In genomic region chr10:68672291-68672690, GRCm38 (mm10) we compare ENCODE assay signal across 22 mouse cellular contexts. TPM values are rescaled to one million over a fixed set of nuclear protein-coding genes. Genes with fewer than 3 reads are reported as not detected.
DNase-seq lines count a peak whose midpoint lies in the region; ATAC-seq and TF ChIP-seq lines count a peak whose summit lies in the region.
"Had no signal": no experiment of that assay in that cellular context is flagged by ENCODE, and none has a peak within 500 bp of the region (broad histone marks: within the 10 kb centered on the region; RNA-seq: fewer than 3 reads in every experiment).

No protein-coding gene starts in this region.

- peak; percentile 9 for DNase-seq in embryo, embryonic 10 days (ENCODE audit: low spot score)
- no peak for DNase-seq in embryo, embryonic 9.5 days (ENCODE audit: extremely low spot score)
- peak; percentile 73 for DNase-seq in lung, embryonic 14.5 days
- no peak for DNase-seq in lung, postnatal 14 days
- peak; percentile 9 for DNase-seq in Muller cell, postnatal 12 days (ENCODE audit: inconsistent ontology term)
- no peak for DNase-seq in thymus, postnatal 25 days
- no peak for DNase-seq in left cerebral cortex, adult 2 months (ENCODE audit: extremely low spot score in 1 of 2, low spot score in 2 of 2)
- DNase-seq: cerebellum, adult 11 months; cerebellum, postnatal 14 days; gastrocnemius, postnatal 36 days; heart, postnatal 36 days; kidney, adult 11 months; kidney, postnatal 10 days; left cerebral cortex, postnatal 4 days; right cerebral cortex, postnatal 4 days had no signal

- H3K36me3 ChIP-seq in lung, embryonic 14.5 days (ENCODE audit: insufficient read depth), result no peaks in the 10 kb centered on the region
- H3K36me3 ChIP-seq in embryonic facial prominence, embryonic 15.5 days, result no peaks in the 10 kb centered on the region
- H3K36me3 ChIP-seq: G1E; hindbrain, embryonic 15.5 days had no signal

- no peaks in the 10 kb centered on the region for H3K9me3 ChIP-seq in lung, embryonic 14.5 days (ENCODE audit: low read depth, low read length)
- H3K9me3 ChIP-seq in embryonic facial prominence, embryonic 15.5 days (replicated peaks), result no peaks in the 10 kb centered on the region
- H3K9me3 ChIP-seq: hindbrain, embryonic 15.5 days; megakaryocyte, embryonic 14.5 days had no signal

- no peak for TF ChIP-seq CTCF in lung, embryonic 14.5 days (IDR thresholded peaks at IDR 0.05; ENCODE audit: low read depth)
- no peak for TF ChIP-seq CTCF in left cerebral cortex, adult 2 months (IDR thresholded peaks at IDR 0.05)

- H3K27ac ChIP-seq in lung, embryonic 14.5 days (ENCODE audit: low read depth), result no peak overlapping the region
- H3K27ac ChIP-seq in embryonic facial prominence, embryonic 15.5 days (replicated peaks), result no peak overlapping the region
- H3K27ac ChIP-seq in left cerebral cortex, adult 2 months, result no peak overlapping the region
- H3K27ac ChIP-seq: hindbrain, embryonic 15.5 days; layer of hippocampus, adult 2 months; liver, embryonic 14.5 days had no signal

- 38% methylated on average over 12 of the region's 12 CpGs for WGBS in lung, embryonic 14.5 days
- 42% methylated on average over 12 of the region's 12 CpGs for whole genome bisulfite sequencing in embryonic facial prominence, embryonic 15.5 days

- no peak overlapping the region for H3K9ac ChIP-seq in lung, embryonic 14.5 days
- H3K9ac ChIP-seq in embryonic facial prominence, embryonic 15.5 days, result no peak overlapping the region
- H3K9ac ChIP-seq: hindbrain, embryonic 15.5 days; liver, embryonic 14.5 days had no signal

- H3K4me1 ChIP-seq in lung, embryonic 14.5 days (ENCODE audit: insufficient read depth), result peaks cover 7% of the 10 kb centered on the region; the same call in 1 of the 2 replicates
- H3K4me1 ChIP-seq in embryonic facial prominence, embryonic 15.5 days, result no peaks in the 10 kb centered on the region; the same call in 1 of the 2 replicates
- H3K4me1 ChIP-seq: hindbrain, embryonic 15.5 days had no signal

- no peak overlapping the region for H3K4me3 ChIP-seq in lung, embryonic 14.5 days (ENCODE audit: low read depth, low read length)
- no peak overlapping the region for H3K4me3 ChIP-seq in embryonic facial prominence, embryonic 15.5 days (replicated peaks)
- no peak overlapping the region for H3K4me3 ChIP-seq in left cerebral cortex, adult 2 months
- H3K4me3 ChIP-seq: hindbrain, embryonic 15.5 days; layer of hippocampus, adult 2 months; megakaryocyte, embryonic 14.5 days had no signal

- intact Hi-C loops in left cerebral cortex, adult 2 months (cut with DNase I), result no loop called here

- H3K4me2 ChIP-seq in lung, embryonic 14.5 days, result no peak overlapping the region
- H3K4me2 ChIP-seq in embryonic facial prominence, embryonic 15.5 days (replicated peaks), result 0 out of 2 replicates have a peak overlapping the region, but pooled peaks have one; percentile 8
- H3K4me2 ChIP-seq: hindbrain, embryonic 15.5 days had no signal

- peak; percentile 63; the same call in 1 of the 2 replicates for ATAC-seq in lung, embryonic 14.5 days (ENCODE audit: insufficient read depth)
- ATAC-seq in embryonic facial prominence, embryonic 15.5 days (ENCODE audit: insufficient number of reproducible peaks, low FRiP score, low TSS enrichment, low read depth), result no peak
- ATAC-seq: CD4-positive, CD25-positive, alpha-beta regulatory T cell, adult 4 months had no signal

- no peaks in the 10 kb centered on the region for H3K27me3 ChIP-seq in lung, embryonic 14.5 days (ENCODE audit: insufficient read depth, low read length)
- H3K27me3 ChIP-seq in embryonic facial prominence, embryonic 15.5 days, result no peaks in the 10 kb centered on the region
- H3K27me3 ChIP-seq: hindbrain, embryonic 15.5 days; megakaryocyte, embryonic 14.5 days had no signal

RNA-seq across cellular contexts. Expression of gene Tmem26, which starts 51.2 kb away (rescaled TPM):
- polyA plus RNA-seq in lung, embryonic 14.5 days (2014; fragmentation: Nextera tagmentation; extraction: Ambion mirVana), result 7.0 and 7.6 TPM in 2 replicates
- polyA plus RNA-seq in embryonic facial prominence, embryonic 15.5 days (2015; fragmentation: Nextera tagmentation; extraction: Ambion mirVana), result 32.3 and 43.7 TPM in 2 replicates
- total RNA-seq in left cerebral cortex, adult 2 months (2021), result under 1 TPM; 0.20 to 0.47 TPM
- polyA plus RNA-seq: G1E had no signal

Comparison
In these comparisons a context has a peak if more than half of its experiments do, and no peak if none do; other contexts are left out.
1. DNase-seq: peak in embryo, embryonic 10 days (single experiment), lung, embryonic 14.5 days (single experiment) and Muller cell, postnatal 12 days (single experiment); none in embryo, embryonic 9.5 days (single experiment), lung, postnatal 14 days (single experiment), thymus, postnatal 25 days (single experiment) and left cerebral cortex, adult 2 months (0 of 2).